ENCODE assay signal across 26 mouse cellular contexts in the genomic region with DNA sequence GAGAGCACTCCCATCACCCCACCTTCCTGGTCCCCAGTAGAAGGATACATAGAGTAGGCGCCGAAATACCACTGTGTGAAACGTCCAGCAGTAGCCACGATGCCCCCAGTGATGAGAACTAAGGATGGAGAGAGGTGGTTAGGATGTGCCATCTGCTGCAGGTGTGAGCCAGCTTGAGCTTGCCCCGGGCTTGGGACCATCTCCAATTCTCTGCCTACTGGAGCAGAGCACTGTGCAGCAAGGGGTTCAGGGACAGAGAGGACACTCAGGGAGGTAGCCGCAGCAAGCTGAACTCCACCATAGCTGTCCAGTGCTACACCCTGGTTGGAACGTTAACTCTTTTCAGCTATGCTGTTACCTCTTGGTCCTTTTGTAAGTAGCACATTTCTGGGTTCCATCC. TPM values are rescaled to one million over a fixed set of nuclear protein-coding genes. Genes with fewer than 3 reads are reported as not detected.
"Had no signal": no experiment of that assay in that cellular context is flagged by ENCODE, and none has a peak within 500 bp of the region (broad histone marks: within the 10 kb centered on the region; RNA-seq: fewer than 3 reads in every experiment).

No protein-coding gene starts in this region.

- H3K9ac ChIP-seq: intestine, embryonic 15.5 days; kidney, embryonic 15.5 days; limb, embryonic 13.5 days; liver, embryonic 13.5 days; lung, embryonic 14.5 days; neural tube, embryonic 13.5 days; stomach, embryonic 15.5 days had no signal

- H3K27me3 ChIP-seq: intestine, embryonic 15.5 days; kidney, embryonic 15.5 days; limb, embryonic 13.5 days; neural tube, embryonic 13.5 days; stomach, embryonic 15.5 days had no signal

- H3K27ac ChIP-seq: intestine, embryonic 15.5 days; kidney, embryonic 15.5 days; limb, embryonic 10.5 days; limb, embryonic 13.5 days; liver, embryonic 13.5 days; macrophage; neural tube, embryonic 13.5 days; stomach, embryonic 15.5 days had no signal

- ATAC-seq: intestine, embryonic 15.5 days; lung, postnatal 0 days had no signal

- H3K4me3 ChIP-seq: intestine, embryonic 15.5 days; kidney, embryonic 15.5 days; limb, embryonic 10.5 days; limb, embryonic 13.5 days; liver, embryonic 13.5 days; neural tube, embryonic 13.5 days; stomach, embryonic 15.5 days had no signal

- DNase-seq: kidney, adult 11 months; kidney, adult 8-10 months; kidney, postnatal 10 days; kidney, postnatal 36 days; layer of hippocampus, postnatal 36 days; liver; liver, embryonic 13.5 days; lung, embryonic 14.5 days; midbrain, embryonic 14.5 days; thymus, adult 18-20 months had no signal

- H3K9me3 ChIP-seq: intestine, embryonic 15.5 days; kidney, embryonic 15.5 days; limb, embryonic 10.5 days; limb, embryonic 13.5 days; liver, embryonic 13.5 days; neural tube, embryonic 13.5 days; stomach, embryonic 15.5 days had no signal

- H3K4me2 ChIP-seq: intestine, embryonic 15.5 days; kidney, embryonic 15.5 days; limb, embryonic 13.5 days; liver, embryonic 13.5 days; lung, embryonic 14.5 days; midbrain, embryonic 11.5 days; neural tube, embryonic 13.5 days; stomach, embryonic 15.5 days had no signal

- H3K36me3 ChIP-seq: neural tube, embryonic 13.5 days had no signal

RNA-seq across cellular contexts. Expression of gene Il17c, which starts 5.8 kb away (rescaled TPM):
- total RNA-seq: layer of hippocampus, adult 8-10 months; layer of hippocampus, postnatal 10 days; layer of hippocampus, postnatal 36 days; left cerebral cortex, adult 8-10 months; left cerebral cortex, postnatal 14 days; megakaryocyte-erythroid progenitor cell, adult 5-6 weeks had no signal
- polyA plus RNA-seq: intestine, embryonic 15.5 days; kidney, embryonic 15.5 days; limb, embryonic 13.5 days; liver, embryonic 13.5 days; liver, embryonic 16.5 days; lung, embryonic 14.5 days; lung, postnatal 0 days; macrophage; midbrain, embryonic 11.5 days; midbrain, embryonic 14.5 days; neural tube, embryonic 13.5 days; stomach, embryonic 15.5 days; urinary bladder, adult 2 months had no signal

RNA-seq across cellular contexts. Expression of gene Snai3, which starts 32.9 kb away (rescaled TPM):
- total RNA-seq: layer of hippocampus, adult 8-10 months; layer of hippocampus, postnatal 10 days; layer of hippocampus, postnatal 36 days; left cerebral cortex, postnatal 14 days; megakaryocyte-erythroid progenitor cell, adult 5-6 weeks had no signal
- polyA plus RNA-seq: limb, embryonic 10.5 days; macrophage; midbrain, embryonic 11.5 days; midbrain, embryonic 14.5 days had no signal
